Mouse (Mus musculus): ENCODE measurements around the gene Haus7.
"Not testable (repeated sequence)": the region's sequence is repeated elsewhere in the genome, so short reads cannot be mapped to it uniquely, and the experiment has no call there.

Haus7 gene

DNA sequence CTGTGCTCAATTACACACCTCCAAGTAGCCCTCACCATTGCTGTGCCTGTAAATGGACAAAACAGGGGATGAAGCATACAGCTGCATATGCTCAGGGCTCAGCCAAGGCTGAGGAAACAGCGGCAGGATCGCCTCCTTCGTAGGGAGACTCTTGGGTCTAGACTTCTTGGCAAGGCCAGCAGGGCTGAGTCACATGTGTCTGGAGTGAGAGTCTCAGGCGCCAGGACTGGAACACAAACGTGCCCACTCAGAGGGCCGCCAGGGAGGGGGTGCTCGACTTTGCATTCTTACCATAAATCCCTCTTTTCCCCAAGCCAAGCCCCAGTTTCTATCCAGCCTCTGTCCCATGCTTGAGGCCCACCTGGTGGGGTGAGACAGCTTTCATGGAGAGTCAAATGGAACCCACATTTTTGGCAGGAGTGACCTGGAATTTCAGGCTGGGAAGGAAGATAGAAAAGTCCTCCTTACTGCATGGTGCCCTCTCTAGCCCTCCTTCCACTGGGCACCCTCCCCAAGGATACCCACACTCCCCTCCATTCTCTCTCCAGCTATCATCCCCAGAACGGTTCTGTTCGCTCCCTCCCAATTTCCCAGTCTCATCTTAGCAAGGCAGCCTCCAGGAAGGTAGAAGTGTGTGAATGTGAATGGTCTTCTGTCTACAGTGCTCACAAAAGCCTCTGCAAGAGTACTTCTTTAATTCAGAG is 6.8 kb upstream of the Haus7 start:
- DNase-seq (ENCODE audit: low read depth), result no peak

DNA sequence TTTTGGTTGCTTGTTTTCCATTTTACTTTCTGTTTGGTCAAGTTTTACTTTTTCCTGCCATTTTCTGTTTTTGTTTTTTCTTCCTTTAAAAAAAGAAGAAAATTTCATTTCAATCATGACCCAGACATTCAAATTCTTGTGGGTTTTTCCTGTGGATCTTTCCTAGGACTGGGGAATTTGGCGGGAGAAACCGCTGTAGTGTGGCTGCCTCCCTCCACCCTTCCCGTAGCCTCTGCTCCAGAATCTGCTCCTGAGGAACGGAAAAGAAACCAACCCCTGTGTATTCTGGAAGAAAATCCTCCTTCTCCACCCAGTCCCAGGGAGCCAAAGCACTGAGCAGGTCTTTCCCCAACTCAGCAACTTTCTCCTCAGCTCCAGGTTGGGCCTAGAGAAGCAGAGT is 1.9 kb upstream of the Haus7 start:
- DNase-seq (ENCODE audit: low read depth), result no peak

DNA sequence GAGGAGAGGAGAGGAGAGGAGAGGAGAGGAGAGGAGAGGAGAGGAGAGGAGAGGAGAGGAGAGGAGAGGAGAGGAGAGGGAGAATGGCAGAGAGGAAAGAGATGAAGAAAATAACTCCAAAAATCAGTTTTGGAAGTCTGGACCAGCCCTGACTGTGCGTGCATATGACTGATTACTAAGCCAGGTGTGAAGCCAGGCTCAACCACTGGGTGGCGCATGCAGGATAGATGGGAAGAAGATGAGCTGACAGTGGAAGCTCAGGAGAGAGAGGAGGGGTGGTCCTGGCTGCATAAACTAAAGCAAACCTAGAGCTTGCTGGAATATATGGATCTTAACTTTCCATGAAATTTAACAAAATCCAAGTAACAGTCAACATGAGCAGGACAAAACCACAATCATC is 6.9 kb downstream of the Haus7 start:
- peak; percentile 63 for DNase-seq (ENCODE audit: low read depth)

- no peak for DNase-seq (ENCODE audit: low read depth)
Measured at GRCm38 (mm10) chrX:73441428-73441827, 17.4 kb downstream of the Haus7 start.

- DNase-seq (ENCODE audit: low read depth), result no peak
Measured at GRCm38 (mm10) chrX:73435252-73435651, 23.6 kb downstream of the Haus7 start, which contains the start of gene Trex2. Gene Trex2, minus strand, starts transcription at chrX:73435344.

GRCm38 (mm10) chrX:73432850-73433249 is 26.0 kb downstream of the Haus7 start:
- no peak for DNase-seq (ENCODE audit: low read depth)

DNA sequence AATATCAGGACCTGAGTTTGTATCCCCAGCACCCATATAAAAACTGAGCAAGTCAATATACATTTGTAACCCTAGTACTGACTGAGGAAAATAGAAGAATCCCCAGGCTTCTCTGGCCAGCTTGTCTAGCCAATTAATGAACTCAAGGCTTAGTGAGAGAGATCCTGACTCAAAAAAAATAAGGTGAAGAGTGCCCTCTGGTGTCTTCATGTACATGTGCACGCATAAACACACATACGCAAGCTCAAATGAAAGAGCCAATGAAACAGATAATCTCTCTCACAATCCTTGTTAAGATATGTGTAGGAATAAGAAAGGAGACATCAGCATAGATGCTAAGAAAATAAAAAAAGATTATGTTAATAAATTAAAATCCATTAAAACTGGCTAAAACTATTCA is 28.8 kb downstream of the Haus7 start:
- peak; percentile 49 for DNase-seq (ENCODE audit: low read depth)

- DNase-seq (ENCODE audit: low read depth), result peak; percentile 1
Measured at GRCm38 (mm10) chrX:73412767-73413166, 46.1 kb downstream of the Haus7 start.

DNA sequence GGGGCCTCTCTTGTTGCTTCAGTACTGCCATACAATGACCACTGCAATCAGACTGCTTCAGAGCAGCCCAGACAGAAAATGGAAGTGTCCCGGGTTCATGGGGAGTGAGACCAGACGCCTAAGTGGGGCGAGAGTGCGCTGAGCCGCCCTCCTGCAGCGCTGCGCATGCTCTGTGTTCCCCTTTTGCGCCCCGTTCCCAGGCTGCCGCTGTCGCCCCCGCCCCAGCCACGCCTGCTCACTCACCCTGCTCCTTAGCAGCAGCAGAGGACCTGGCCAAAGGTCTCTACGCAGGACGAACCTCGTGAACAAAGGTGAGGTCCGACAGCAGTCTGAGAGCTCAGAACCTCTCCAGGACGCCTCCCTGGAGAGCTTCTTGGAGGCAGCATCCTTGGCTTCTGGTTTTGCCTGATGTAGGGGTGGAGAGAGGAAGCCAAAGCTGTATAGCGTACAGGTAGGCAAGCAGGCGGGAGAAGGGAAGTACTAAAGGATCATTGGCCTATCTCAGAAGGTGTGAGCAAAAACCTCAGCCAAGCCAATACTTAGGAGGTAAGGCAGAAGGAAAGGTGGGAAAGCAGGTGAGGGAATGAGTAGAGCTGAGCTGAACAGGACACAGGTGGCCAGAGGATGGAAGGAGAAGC is 47.8 kb downstream of the Haus7 start, which contains the start of gene Zfp92:
Gene Zfp92 (plus strand): TSS at position 217 of the 638 bp plus-strand sequence.
- peak; percentile 6 for DNase-seq (ENCODE audit: low read depth)

- DNase-seq (ENCODE audit: low read depth), result no peak
Measured at GRCm38 (mm10) chrX:73401616-73402015, 57.2 kb downstream of the Haus7 start.

DNA sequence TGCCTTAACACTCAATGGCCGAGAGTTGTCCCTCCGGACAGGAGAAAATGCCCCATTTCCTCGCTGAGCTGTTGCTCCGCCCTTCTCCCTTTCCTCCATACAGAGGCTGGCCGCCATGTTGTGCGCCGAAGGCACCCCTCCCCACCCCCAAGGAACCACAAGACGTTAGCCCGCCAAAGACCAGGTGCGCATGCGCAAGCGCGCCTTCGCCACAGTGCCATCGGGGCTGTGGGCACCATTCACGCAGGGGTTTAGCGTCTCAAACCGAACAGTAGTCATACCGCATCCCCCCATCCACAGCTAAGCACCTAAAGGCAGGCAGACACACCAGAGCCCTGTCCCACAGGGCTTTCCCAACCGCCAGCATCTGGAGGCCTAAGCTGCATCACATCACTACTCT is 57.9 kb downstream of the Haus7 start:
- no peak for DNase-seq (ENCODE audit: low read depth)

GRCm38 (mm10) chrX:73398636-73399035 is 60.2 kb downstream of the Haus7 start, which contains the start of gene Gm18336:
Gene Gm18336, minus strand, starts transcription at chrX:73398736.
- DNase-seq (ENCODE audit: low read depth), result not testable (repeated sequence)

DNA sequence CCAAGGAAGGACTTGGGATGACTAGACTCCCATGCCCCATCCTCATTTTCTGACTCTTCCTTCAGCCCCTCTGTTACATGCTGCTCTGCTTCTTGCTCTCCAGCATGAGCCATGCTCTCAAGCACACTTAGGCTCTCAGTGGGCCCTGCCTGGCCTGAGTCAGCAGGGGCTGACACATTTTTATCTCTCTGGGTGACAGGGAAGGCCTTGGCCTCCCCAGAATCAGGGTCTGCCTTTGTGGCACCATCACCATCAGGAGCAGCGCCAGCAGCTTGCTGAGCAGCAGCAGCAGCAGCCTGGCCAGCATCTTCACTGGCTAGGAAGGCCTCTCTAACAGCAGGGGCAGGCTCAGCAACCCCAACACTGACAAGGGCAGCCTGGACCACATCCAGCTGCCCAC is 62.4 kb downstream of the Haus7 start:
- DNase-seq (ENCODE audit: low read depth), result no peak

- DNase-seq (ENCODE audit: low read depth), result no peak
Measured at GRCm38 (mm10) chrX:73391481-73391880, 67.4 kb downstream of the Haus7 start.

All from induced T-regulatory cell, adult 2 months (primary cell).